Mouse (Mus musculus): ENCODE results near the gene Hmx1.

Hmx1 gene

DNA sequence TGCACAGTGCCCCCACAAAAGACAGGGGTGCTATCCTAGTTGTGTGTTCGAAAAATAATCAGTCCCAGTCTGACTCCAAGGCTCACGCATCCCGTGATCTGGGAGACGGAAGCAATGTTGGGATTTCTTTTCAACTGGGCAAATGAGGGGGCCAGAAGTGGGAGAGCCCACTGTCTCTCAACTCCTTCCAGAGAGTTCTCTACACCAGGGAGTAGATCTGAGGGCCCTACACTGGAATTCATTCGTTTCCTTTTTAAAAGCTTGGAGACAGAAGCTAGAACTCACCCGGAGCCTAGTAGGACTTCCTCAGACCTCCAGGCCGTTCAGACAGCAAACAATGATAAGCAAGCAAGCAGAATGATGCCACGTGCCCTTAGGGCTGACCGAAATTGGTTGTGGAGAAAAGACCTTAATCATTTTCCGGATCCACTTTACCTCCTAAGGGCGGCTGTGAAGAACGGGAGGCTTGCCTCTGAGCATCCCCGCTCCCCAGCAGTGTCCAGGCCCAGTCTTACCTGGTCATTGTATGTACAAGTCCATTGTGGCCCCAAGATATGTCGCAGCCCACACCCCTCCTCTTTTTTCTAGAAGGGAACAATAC is 9.5 kb downstream of the Hmx1 start:
- no peak for DNase-seq

DNA sequence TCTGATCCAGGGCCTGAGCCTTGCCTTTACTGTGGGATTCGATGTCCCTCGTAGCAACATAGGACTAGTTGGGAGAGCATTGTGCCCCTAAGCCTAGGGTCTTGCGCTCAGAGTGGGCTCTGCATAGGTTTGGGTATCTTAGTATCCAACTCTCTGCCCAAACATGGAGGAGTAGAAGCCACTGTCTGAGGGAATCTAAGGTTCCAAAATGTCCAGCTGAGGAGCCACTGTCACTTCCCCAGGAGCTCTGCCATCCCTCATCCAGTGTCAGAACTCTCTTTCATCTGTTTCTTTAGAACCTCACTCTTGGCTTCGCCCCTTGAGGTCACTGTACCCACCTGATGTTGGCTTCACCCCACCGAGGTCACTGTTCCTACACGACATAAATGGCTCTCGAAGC is 10.2 kb downstream of the Hmx1 start:
- DNase-seq = no peak

DNA sequence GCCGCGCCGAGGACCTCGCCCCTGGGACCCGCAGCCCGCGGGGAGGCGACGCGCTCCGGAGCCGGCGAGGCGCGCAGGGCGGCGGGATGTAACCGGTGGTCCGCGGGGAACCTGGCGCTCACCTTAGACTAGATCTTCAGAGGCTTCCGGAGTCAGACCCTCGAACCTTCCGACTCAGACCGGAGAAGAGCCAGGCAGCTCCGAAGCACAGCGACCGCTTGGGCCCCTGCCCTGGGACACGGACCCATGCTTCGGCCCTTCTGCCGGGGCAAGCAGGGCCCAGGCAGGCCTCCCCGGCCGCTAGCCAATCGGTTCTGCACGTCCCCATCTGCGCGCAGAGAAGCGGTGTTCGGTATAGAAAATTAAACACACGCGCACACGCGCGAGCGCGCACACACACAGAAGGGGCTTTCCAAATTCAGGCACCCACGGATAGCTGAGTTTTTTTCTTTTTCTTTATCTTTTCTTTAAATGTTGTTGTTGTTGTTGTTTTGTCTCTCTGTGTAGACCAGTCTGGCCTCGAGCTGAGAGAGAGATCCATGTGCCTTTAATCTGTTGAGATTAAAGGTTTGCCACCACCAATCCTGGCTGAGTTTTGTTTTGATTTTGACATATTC is 10.9 kb downstream of the Hmx1 start:
- DNase-seq = no peak

DNA sequence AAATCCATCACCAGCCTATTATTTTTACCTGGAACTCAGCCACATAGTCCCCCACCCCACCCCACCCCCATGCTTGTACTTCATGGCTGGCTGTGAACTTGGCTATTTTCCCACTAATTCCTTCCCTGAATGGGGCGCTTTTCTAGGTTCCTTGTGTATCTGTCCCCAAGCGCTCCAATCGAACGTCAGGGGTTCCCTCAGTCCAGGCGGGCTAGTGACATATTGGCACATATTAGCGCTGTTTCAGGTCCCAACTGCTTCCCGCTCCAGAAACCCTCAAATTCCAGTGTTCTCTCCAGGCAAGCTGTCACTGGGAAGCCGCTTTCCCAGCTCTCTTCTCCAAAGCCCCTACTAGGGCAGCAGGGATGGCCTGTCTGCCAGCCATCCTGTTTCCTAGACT is 12.3 kb downstream of the Hmx1 start:
- DNase-seq = no peak

DNA sequence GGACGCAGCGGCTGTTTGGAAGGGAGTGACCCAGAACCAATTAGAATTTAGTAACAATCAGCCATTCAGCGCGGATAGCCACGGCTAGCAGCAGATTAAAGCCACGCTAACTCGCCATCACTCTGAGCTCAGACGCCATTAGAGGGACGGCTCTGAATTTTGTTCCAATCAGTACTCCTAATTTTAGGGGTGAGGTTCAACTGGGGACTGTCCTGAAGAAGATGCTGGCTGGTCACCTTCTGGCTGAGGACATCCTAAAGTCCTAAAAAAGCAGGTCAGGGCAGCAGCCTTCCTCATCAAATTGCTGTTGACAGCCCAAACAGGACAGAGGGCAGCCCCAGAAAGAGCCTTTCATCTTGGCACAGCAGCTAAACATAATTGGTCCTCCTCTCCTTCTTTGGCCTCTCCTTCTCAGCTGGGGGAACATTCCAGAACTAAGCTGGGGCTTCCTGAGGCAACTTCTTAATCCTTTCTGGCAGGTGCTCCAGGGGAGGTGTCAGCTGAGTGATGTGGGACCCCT is 18.6 kb downstream of the Hmx1 start:
- DNase-seq = no peak

DNA sequence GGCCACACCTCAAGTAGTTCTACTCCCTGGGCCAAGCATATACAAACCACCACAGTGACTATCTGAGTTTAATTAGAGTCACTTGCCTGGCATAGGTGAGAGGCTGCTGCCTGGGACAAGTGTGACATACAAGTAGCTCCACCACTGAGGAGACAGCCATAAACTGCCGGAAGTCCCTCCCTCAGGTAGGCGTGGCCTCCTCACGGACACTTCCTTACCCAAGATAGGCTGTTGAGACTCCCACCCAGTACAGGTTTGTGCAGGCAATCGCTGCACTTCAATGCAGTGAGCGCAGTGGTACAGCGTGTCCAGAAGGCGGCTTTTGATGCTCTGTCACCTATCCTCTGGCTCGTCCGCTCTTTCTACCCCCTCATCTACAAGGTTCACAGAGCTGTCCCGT is 22.1 kb downstream of the Hmx1 start:
- DNase-seq = no peak

DNA sequence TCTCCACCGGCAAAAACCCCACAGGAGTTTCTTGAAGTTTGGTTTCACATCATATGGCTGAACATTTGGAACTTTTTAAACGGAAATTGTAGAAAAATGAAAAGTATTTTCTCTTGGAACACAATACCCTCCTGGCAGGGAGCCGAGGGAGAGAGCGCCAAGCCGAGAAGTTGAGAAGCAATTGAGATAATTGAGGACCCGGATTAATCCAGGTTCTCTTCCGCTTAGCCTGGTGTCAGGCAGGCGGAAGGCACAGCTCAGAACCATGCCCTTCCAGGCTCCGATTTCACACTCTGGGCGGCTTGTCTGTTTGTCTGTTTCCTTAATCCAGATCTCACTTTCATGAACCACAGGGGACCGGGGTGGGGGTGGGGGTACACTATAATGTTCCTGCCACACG is 23.9 kb downstream of the Hmx1 start:
- no peak for DNase-seq

DNA sequence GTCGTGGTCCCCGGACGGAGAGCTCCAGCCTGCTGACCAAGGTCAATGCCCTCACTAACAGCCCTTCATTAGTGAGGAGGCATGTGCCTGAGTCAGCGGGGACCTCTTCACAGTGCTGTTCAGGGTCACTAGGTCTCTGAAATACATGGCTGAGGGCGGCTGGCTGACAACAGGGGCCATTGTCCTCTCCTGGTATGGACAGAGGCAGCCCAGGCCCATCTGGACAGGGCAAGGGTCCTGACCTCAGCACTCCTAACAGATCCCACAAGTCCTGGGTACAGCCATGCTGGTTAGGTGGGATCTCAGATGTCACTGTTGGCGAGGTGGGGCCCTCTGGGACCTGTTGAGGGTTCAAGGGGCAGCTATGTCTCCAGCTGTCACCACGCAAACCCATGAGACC is 28.8 kb downstream of the Hmx1 start:
- DNase-seq = no peak

DNA sequence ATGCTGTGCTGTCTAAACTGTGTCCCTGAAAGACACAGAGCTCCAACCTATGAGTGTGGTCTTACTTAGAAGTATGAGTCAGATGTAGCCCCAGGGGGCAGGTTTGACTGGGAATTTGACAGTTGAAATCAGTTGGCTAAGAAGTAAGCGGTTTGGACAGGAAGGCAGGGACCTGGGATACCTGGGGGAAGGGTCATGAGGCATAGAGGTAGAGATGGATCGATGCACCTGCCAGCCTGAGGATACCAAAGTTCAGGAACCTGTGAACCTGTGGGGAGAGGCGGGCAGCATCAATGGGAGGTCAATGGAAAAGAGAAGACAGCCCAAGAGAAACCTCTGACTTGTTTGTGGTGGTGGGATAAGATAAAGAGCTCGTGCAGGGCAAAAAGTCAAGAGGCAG is 32.7 kb downstream of the Hmx1 start:
- DNase-seq = no peak

DNA sequence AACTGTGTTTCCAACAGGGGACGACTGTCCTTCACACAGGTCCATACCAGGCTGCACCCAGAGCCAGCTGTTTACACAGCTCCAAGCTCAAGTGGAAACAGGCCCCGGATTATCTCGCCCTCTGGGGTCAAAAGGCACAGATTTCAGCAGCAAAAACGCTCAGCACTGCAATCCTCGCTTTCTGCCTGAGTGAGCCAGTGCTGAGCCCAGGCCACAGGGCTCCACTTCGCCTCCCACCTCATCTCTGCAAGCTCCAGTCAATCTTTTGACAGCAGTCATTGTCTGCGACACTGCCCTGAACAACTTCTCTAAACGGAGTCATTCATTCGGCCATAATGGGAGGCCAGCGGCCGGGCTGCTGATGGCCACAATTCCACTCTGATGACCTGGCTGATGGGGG is 36.3 kb downstream of the Hmx1 start:
- no peak for DNase-seq

DNA sequence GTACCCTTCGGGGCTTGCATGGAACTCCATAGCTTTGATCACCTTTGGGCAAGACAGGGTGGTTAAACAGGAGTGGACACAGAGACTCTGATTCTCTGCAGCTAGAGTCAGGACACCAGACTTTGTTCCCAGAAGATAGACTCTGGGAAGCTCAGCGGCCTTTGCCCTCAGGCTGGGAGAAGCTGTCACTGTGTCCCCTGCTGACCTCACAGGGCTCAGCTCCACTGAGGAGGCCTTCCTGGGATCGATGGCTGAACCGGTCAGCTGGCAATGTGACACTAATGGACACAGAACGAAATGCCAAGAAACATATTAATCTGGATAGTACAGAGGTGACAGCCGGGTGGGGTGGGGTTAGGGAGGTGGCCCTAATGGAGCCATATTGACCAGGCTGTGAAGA is 39.0 kb downstream of the Hmx1 start:
- no peak for DNase-seq

DNA sequence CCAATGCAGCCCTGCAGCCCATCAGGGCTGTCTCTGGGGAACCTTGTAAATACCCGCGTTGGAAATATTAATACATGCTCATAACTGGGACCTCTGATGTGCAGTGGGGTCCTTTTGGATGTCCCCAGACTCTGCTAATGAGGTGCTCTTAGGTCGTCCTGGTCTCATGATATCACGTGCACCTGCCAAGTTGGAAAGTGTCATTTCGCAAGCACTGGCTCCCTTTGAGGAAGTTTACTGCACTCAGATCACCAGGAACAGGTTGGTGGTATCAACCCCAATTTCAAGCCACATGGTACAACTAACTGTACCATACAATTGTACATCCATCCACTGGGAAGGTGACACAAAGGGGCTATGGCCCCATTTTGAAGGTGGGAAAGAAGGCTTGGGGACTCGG is 39.5 kb downstream of the Hmx1 start:
- no peak for DNase-seq

DNA sequence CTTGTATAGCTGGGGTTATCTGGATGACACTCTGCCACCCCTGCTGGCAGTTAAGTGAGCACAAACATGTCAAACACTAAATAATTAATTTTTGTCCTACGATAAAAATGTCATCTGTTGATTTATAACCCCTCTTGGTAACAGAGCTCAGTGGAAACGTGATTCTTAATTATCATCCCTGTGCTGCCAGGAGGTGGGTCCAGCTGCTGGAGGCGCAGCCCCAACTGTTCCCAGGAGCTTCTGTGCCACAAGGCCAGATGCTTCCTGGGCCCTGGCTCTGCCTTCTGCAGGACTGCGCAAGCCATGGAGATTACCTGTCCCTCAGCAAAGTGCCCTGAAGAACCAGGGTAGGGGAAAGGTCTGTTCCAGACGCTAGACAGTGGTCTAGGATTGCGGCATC is 43.2 kb downstream of the Hmx1 start:
- DNase-seq = no peak

DNA sequence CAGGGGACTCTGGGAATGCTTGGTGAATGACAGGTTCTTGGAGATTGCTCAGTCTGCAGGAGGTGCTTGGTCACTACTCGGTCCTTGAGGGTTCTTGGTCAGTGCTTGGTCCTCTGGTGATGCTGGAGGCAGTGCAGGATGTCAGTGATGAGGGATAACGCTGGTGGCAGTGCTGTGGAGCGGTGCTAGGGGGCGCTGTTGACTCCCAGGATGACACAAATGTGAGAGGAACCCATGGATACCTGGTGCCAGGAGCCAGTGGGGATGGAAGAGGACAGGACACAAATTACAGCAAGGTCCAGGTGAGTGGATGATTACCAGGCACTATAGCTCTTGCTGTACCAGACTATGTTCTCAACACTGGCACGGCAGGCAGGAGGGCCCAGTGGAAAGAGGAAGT is 45.1 kb downstream of the Hmx1 start:
- DNase-seq = no peak

DNA sequence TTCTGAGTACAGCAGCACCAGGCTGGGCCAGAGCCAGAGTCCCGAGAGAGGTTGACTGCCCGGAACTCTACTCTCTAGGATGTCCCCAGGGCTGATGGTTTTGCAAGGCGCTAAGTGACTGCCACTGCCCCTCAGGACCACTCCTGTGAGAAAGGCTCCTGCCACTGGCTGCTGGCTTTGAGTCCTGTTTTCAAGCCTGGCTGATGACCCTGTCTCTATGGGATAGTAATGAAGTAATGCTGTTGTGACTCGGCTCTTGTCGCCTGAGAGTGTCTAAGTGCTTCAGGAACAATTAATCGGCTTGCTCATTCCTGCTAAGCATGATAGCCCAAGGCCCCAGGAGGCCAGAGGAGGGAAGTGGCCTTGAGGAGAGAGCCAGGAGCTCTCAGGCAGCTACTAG is 45.8 kb downstream of the Hmx1 start:
- no peak for DNase-seq

DNA sequence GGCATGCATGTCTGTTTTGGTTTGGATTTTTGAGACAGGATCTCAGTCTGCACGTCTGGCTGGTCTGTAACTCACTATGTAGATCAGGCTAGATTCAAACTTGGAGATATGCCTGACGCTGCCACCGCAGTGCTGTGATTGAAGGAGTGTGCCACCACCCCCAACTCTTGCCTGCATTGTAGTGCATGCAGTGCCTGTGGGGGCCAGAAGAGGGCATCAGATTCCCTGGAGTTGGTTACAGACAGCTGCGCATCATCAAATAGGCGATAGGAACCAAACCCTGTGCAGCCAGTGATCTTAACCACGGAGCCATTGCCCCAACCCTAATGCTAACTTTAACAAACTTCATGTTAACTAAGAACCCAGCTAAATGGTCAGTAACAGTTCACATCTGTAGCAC is 49.9 kb downstream of the Hmx1 start:
- DNase-seq = no peak

DNA sequence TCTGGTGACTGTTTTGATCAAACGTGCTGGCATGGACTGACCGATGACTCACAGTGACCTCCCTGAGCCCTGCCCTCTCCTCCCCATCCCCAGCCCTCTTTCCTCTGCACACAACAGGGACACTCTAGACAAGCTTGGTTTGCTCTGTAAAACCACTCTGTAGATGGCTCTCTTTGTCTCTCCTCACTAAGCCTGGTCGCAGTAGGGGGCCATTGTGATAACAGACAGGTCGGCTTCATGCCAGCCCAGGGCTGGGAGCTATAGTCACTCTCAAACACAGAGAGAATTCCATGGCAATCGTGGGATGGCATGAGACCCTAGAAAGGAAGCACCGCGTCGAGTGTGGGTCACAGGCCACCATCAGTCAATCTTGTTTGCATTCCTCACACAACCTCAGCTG is 51.6 kb downstream of the Hmx1 start:
- DNase-seq = no peak

DNA sequence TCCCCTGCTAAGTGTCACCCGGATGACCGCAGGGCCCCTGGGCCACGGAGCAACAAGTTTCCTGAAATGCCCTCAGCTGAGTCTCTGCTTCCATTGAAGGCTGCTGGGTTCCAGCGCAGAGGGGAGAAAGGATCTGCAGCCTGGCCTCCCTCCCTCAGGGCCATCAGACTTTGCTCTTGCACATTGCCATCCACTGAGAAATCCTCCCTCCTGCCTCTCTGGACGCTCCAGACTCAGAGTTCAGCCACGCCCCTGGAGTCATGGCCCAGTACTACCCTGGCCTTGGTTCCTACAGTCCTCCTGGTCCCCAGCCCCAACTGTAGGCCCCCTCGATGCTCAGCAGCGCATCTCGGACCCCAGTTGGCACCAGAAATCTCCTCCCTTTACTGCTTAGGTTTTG is 52.5 kb downstream of the Hmx1 start:
- no peak for DNase-seq

DNA sequence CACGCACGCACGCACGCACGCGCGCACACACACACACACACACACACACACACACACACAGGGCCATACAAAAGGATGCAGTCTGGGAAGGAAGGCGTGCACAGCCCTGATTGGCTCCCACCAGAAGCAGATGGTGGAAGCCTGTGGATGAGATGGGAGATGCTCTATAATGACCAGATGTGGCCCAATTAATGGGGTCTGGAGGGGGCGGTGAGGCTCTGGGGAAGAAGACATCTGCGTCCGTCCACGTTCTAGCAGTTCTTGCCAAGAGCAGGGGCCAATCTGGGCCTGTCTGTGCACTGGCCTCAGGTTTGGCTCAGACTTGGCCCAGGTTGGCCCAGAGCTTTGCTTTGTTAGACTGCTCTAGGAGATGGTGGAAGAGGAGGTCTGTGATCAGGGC is 55.8 kb downstream of the Hmx1 start:
- no peak for DNase-seq

DNA sequence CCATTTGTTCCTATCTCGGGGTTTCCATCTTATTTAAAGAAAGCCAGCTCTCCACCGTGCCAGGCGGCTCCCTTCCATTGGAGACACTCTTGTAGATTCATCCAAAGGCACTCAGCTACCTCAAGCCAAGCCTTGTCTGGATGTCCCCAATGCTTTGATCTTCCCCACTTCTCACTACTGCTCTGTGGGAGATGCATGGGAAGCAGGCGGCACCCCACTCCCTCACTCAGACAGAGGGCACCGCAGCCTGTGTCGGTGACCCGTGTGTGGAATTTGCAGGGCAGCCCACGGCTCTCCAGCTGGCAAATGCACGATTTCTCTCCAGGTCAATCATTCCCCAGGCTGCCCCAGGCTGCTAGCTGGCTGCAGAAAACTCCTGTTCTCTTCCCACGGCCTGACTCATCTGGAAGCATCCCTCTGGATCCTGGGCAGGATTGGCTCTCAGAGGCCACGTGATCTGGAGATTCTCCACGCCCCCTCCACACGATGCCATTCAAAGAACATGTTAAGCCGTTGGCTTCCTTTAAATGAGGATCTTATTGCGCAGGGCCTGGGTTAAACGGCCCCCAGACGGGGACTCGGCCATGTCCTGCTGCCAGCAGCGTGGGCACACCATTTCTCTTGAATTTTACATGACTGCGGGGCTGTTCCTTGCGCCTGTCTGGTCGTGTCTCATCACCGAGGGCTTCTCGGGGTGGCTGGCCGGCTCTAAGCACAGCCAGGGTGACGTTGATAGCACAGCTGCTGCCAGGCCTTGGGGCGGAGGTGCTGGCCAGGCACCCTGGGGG is 58.9 kb downstream of the Hmx1 start:
- DNase-seq = no peak

Measured in B cell, adult 2 months (primary cell).